Mouse (Mus musculus) olfactory bulb, adult 2 months (tissue): ENCODE data around the gene Slc19a1. TPM values are rescaled to one million over a fixed set of nuclear protein-coding genes. Genes with fewer than 3 reads are reported as not detected.

Source experiments
- H3K27ac ChIP-seq: fragments of 200-500 bp; 2 replicates; pipeline ENCODE4 v1.5.1; 2012; ENCODE audit warnings: low read depth, low read length; ENCODE audit not compliant: insufficient read depth
- H3K4me1 ChIP-seq: fragments of 200-500 bp; 2 replicates; pipeline ENCODE4 v1.6.1; 2012; ENCODE audit warnings: low read length; ENCODE audit not compliant: control insufficient read depth, insufficient read depth
- H3K4me3 ChIP-seq: fragments of 200-500 bp; 2 replicates; pipeline ENCODE4 v1.5.1; 2012; ENCODE audit warnings: mild to moderate bottlenecking, low read depth, low read length, moderate library complexity; ENCODE audit not compliant: insufficient read depth
- CTCF ChIP-seq: fragments of 200-500 bp; IDR thresholded peaks from 2 replicates; pipeline ENCODE4 v1.5.1; 2012; ENCODE audit warnings: low read depth, mild to moderate bottlenecking, low read length, moderate library complexity; ENCODE audit not compliant: insufficient read depth
- POLR2A ChIP-seq: fragments of 200-500 bp; IDR thresholded peaks from 2 replicates; pipeline ENCODE4 v1.6.1; 2012; ENCODE audit warnings: mild to moderate bottlenecking, low read depth, low read length, moderate library complexity; ENCODE audit not compliant: insufficient read depth
- WGBS: fragments of 180-500 bp; shearing (Covaris S2); methylation state at CpG from one replicate; pipeline ENCODE4 v1.1.7; 2018; 5-methylcytosine and 5-hydroxymethylcytosine counted together
- polyA plus RNA-seq: library from polyadenylated mRNA; stranded (reverse); fragments of >200 nt; gene quantifications from 2 replicates; pipeline ENCODE4 v1.2.4, GENCODE M21; 2012; ENCODE audit warnings: low replicate concordance; ENCODE audit not compliant: missing spikeins, insufficient read depth, insufficient read length

Slc19a1 gene
- polyA plus RNA-seq, 1 experiment = not detected

DNA sequence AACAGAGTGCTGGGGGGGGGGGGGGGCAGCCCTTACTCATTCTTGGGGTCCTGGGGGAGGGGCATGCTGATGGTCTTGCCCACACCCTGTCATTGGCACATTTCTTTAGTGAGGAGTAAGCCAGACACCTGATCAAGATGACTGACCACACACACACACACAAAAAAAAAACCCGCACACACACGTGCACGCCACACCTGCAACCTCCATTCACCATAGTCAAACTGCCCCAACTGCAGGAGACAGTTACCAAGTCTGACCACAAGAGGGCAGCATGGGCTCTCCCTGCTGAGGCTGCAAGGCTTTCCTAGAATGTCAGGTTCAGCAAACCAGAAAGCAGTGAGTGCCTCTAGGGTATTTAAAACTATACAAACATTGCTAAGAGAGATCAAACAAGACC lies 50.4 kb downstream of the Slc19a1 start:
- 8% methylated on average over 3 of the region's 3 CpGs for WGBS
- H3K4me1 ChIP-seq = peaks cover 3% of the 10 kb centered on the region; the same call in 1 of the 2 replicates
- no peak overlapping the region for H3K27ac ChIP-seq
- H3K4me3 ChIP-seq = no peak overlapping the region
- TF ChIP-seq CTCF = peak; percentile 85; the same call in 1 of the 2 replicates
- TF ChIP-seq POLR2A = no peak

DNA sequence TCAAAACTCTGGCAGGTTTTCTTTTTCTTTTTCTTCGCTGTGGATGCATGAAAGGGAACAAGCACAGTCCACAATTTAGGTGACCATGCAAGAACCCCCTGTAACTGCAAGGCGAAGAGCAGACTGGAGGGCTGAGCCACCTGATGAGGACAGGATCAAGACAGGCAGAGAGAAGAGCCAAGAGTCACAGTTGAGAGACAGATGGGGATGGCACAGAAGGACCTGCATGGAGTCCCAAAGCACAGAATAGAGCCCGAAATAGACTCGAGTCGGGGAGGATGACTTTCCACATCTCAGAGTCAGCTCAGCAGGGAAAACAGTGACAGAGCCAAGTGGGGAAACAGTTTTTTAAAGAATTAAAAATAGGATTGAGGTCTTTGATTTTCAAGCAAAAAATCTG lies 50.9 kb downstream of the Slc19a1 start:
- H3K27ac ChIP-seq = no peak overlapping the region
- no peak overlapping the region for H3K4me3 ChIP-seq
- TF ChIP-seq POLR2A = no peak
- TF ChIP-seq CTCF = no peak
- WGBS = 40% methylated on average over 5 of the region's 5 CpGs
- H3K4me1 ChIP-seq = peaks cover 3% of the 10 kb centered on the region; the same call in 1 of the 2 replicates

DNA sequence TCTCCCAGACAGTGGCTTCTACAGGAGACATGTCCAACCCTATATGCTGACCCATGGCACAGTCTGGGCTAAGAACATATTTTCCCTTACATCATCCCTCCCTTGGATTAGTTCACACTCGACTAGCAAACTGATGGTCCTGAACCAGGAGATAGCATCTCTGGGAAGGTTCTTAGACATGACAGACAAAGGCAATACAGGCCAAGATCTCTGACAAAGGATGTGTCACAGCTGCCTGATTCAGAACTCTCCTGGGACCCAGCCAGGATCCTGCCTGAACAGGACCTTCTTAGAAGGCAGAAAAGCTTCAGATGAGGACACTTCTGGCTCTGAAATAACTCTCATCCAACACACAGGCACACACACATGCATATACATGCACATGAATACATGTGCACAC lies 52.5 kb downstream of the Slc19a1 start:
- WGBS = 87% methylated on average over 1 of the region's 1 CpGs
- Histone ChIP-seq H3K27ac (no peak overlapping the region), H3K4me1 (peaks cover 6% of the 10 kb centered on the region), H3K4me3 (no peak overlapping the region)
- no peak for TF ChIP-seq CTCF
- TF ChIP-seq POLR2A = no peak

DNA sequence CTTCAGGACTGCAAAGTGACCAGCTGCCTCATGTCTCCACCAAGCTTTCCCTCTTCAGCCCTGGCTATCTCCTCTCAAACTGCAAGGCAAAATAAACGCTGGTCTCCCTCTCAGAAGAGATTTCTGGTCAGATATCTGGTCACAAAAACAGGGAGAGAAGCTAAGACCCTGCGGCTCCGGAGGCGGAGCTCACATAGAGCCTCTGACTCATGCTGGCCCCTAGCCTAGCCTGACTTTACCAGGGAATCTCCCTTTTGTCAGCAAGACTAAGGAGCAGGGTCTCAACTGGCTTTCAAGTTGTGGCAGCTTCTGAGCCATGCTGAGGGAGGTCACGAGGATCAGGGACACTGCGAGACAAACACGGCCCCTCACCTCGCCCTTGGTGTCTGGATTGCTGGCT lies 57.3 kb downstream of the Slc19a1 start:
- 70% methylated on average over 8 of the region's 8 CpGs for WGBS
- H3K4me1 ChIP-seq = peaks cover 8% of the 10 kb centered on the region
- H3K4me3 ChIP-seq = no peak overlapping the region

DNA sequence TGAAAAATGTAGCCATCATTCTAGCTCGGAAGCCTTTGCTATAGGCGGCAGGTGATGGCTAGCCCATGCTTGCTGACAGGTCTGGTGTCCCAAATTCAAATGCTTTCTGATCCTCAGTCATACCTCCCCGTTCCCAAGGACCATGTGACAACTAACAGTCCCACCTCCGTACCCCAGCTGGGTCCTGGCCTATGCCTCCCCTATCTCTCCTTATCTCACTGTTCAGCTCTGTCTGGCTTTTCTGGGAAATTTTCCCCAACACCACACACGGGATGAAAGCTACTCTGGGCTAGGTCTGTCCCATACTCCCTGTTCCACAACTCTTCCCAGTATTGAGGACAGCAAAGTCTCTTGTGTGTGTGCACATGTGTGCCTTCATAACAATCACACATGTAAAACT lies 58.0 kb downstream of the Slc19a1 start:
- Histone ChIP-seq H3K27ac (no peak overlapping the region), H3K4me3 (no peak overlapping the region), H3K4me1 (peaks cover 10% of the 10 kb centered on the region)
- 92% methylated on average over 5 of the region's 5 CpGs for WGBS
- TF ChIP-seq CTCF (no peak), POLR2A (no peak)

More for the DNA sequence above, 57.3 kb downstream of the Slc19a1 start:
- no peak for TF ChIP-seq CTCF
- TF ChIP-seq POLR2A = no peak
- H3K27ac ChIP-seq = no peak overlapping the region

DNA sequence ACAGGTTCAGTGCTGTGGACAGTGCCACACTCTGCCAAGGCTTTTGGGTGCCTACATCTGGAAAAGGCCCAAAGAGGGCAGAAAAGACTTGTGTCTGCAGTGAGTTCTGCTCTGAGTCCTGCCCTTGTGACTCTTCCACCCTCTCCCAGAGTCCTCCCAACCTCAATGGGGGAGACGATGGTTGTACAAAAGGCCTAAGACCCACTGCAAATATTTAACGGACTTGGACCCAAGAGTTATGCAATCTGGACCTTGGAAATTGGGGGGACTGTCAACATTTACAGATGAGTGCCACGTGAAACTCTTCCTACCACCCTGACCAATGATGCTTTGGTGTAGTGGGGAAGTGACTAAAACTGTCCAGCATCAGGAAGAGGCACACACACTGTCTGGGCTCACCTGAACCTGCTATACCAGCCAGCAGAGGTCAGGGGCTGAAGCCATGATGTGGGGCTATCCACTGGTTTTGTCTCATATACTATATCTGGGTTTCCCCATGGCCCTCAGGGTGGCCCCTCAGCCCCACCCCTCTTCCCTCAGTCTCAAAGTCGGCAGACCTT lies 59.6 kb downstream of the Slc19a1 start:
- WGBS = 90% methylated on average over 4 of the region's 4 CpGs
- H3K4me1 ChIP-seq = peaks cover 10% of the 10 kb centered on the region
- H3K4me3 ChIP-seq = no peak overlapping the region
- no peak for TF ChIP-seq POLR2A
- TF ChIP-seq CTCF = no peak
- H3K27ac ChIP-seq = no peak overlapping the region

DNA sequence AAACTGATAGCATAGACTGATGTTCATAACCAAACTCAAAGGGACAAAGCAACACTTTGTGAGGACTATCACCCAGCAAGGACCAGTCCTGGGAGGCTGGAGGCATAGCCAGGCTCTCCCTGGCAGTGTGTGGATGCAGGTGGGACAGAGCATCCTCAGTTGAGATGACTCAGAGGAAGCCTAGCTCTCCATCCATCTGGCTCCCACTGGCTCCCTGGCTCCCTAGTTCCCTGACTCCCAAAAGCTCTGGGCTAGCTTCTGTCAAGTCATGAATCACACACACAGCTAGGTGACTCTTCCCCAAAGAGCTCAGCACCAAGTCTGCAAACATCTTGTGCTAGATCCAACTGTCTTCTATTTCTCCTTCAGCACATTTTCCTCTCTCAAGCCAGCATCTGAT lies 61.8 kb downstream of the Slc19a1 start:
- peaks cover 10% of the 10 kb centered on the region for H3K4me1 ChIP-seq
- TF ChIP-seq POLR2A (no peak), CTCF (no peak)

DNA sequence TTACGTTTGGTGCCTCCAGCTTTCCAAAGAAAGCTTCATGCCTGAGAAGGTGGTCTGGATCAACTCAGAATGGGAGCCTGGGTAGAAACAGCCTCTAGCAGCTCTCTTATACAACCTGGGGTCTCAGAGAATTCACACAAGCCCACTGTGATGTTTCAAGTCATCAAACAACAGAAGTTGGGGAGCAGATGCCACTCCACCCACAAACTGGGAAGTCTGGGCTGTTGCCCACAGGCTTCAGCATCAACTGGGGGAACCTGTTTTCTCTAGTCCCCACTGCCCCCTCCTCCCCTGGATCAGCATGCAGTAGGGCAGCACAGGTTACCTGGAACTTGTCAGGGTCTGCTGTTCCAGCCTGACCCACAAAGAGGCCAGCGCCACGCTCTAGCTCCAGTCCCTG lies 63.6 kb downstream of the Slc19a1 start:
- H3K4me1 ChIP-seq = peaks cover 7% of the 10 kb centered on the region
- no peak overlapping the region for H3K27ac ChIP-seq
- no peak overlapping the region for H3K4me3 ChIP-seq
- TF ChIP-seq CTCF = no peak
- TF ChIP-seq POLR2A = no peak
- 100% methylated on average over 3 of the region's 3 CpGs for WGBS

More for the DNA sequence above, 61.8 kb downstream of the Slc19a1 start:
- H3K4me3 ChIP-seq = no peak overlapping the region
- no peak overlapping the region for H3K27ac ChIP-seq

DNA sequence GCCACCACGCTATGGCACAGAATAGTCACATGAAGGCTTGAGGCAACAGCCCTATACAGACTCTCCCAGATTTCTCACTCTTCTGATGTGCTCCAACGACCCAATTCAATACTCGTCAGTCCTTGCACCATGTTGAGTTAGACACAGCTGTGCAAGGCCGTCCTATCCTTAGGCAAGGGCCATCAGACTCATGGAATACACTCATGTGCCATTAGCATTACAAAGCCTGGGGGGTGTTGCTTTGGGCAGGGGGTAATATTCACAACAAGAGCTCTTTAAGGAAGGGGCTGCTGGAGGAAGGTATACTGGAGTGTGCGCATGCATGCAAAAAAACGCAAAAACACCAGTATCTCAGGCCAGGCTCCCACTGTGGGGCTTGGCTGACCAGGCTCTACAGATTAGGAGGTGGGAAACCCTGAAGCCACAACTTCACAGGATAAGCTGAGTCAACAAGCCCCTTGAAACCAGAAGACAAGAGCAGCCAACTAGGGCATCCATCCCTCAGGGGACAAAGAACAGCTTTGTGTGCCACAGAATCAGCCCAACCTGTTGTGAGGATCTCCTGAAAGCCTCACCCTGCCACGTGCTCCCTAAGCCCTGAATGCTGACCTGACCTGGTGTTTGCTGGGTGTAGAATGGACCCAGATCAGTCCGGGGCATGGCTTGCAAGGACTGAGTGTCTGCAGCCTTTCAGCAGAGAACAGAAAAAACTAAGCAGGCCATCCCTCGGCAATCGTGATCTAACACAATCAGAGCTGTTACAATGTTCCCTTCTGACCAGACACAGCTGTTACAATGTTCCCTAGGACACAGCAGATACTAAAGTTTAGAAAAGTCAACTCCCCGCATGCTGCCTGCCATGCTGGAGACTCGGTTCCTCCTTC lies 65.2 kb downstream of the Slc19a1 start:
- Histone ChIP-seq H3K4me3 (no peak overlapping the region), H3K4me1 (peaks cover 7% of the 10 kb centered on the region), H3K27ac (no peak overlapping the region)
- no peak for TF ChIP-seq POLR2A
- TF ChIP-seq CTCF = no peak
- 71% methylated on average over 12 of the region's 12 CpGs for WGBS
